8 mouse cellular contexts compared by ENCODE assay signal in the genomic region with DNA sequence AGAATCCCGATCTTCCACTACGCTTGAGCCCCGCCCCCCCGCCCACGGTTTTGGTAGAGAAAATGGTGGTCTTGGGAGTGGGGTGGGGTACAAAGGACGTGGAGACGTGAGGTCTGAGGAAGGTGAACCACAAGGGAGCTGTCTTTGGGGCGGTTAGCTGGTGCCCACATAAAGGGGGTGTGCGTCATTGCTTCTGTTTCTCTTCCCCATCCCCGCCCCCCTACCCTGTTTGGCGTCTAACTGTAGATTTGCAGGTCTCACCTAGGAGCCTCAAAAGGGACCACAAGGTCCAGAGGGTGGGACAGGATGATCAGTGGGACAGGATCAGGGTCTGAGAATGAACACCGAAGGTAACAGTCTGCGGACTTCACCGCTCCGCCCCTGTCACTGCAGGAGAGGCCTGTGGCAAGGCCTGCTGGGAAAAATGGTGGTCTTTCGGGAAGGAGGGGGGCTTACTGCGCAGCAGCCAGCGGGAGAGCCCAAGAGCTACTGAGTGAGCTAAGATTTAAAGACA. TPM values are rescaled to one million over a fixed set of nuclear protein-coding genes. Genes with fewer than 3 reads are reported as not detected.
A peak's percentile ranks its signal among the peaks of the same experiment; 100 is the strongest.
DNase-seq lines count a peak whose midpoint lies in the region; ATAC-seq and TF ChIP-seq lines count a peak whose summit lies in the region.

No protein-coding gene starts in this region.

- H3K9ac ChIP-seq in hindbrain, embryonic 13.5 days, result peak overlapping the region; percentile 78
- peak overlapping the region; percentile 48 for H3K9ac ChIP-seq in lung, postnatal 0 days (replicated peaks; ENCODE audit: low read depth)

- H3K27ac ChIP-seq in hindbrain, embryonic 13.5 days, result peak overlapping the region; percentile 93
- H3K27ac ChIP-seq in lung, postnatal 0 days (ENCODE audit: low read length), result peak overlapping the region; percentile 68

- 13% methylated on average over 18 of the region's 18 CpGs for WGBS in hindbrain, embryonic 13.5 days
- 14% methylated on average over 18 of the region's 18 CpGs for WGBS in lung, postnatal 0 days

- H3K36me3 ChIP-seq in hindbrain, embryonic 13.5 days, result no peaks in the 10 kb centered on the region
- no peaks in the 10 kb centered on the region for H3K36me3 ChIP-seq in lung, postnatal 0 days (ENCODE audit: insufficient read depth, low read length)

- peak; percentile 34 for DNase-seq in ZHBTc4 (ENCODE audit: low read depth, low spot score)
- peak; percentile 27 for DNase-seq in cerebellum, adult 8-10 months
- DNase-seq in layer of hippocampus, postnatal 36 days, result peak; percentile 30 to 44
- DNase-seq in lung, postnatal 0 days (ENCODE audit: low spot score), result peak; percentile 58
- DNase-seq in ovary, adult 18-20 months (ENCODE audit: low spot score), result peak; percentile 17
- peak; percentile 5 for DNase-seq in urinary bladder, postnatal 25 days (ENCODE audit: low spot score)

- peak overlapping the region; percentile 60 for H3K4me2 ChIP-seq in hindbrain, embryonic 13.5 days
- H3K4me2 ChIP-seq in lung, postnatal 0 days (replicated peaks; ENCODE audit: low read depth, low read length), result peak overlapping the region; percentile 57

- no peak for TF ChIP-seq CTCF in lung, postnatal 0 days (IDR thresholded peaks at IDR 0.05)

- TF ChIP-seq EP300 in lung, postnatal 0 days (IDR thresholded peaks at IDR 0.05), result no peak; the same call in 1 of the 2 replicates

- no peaks in the 10 kb centered on the region for H3K27me3 ChIP-seq in hindbrain, embryonic 13.5 days
- H3K27me3 ChIP-seq in lung, postnatal 0 days (replicated peaks; ENCODE audit: insufficient read depth, low read length), result no peaks in the 10 kb centered on the region

- no peaks in the 10 kb centered on the region; the same call in 1 of the 2 replicates for H3K4me1 ChIP-seq in hindbrain, embryonic 13.5 days (replicated peaks)
- H3K4me1 ChIP-seq in lung, postnatal 0 days (ENCODE audit: insufficient read depth, low read depth, low read length), result no peaks in the 10 kb centered on the region

- no peaks in the 10 kb centered on the region for H3K9me3 ChIP-seq in hindbrain, embryonic 13.5 days
- H3K9me3 ChIP-seq in lung, postnatal 0 days (ENCODE audit: low read length), result no peaks in the 10 kb centered on the region

- peak overlapping the region; percentile 50 for H3K4me3 ChIP-seq in hindbrain, embryonic 13.5 days
- peak overlapping the region; percentile 50 for H3K4me3 ChIP-seq in lung, postnatal 0 days (ENCODE audit: low read depth, low read length)

- peak; percentile 87 for ATAC-seq in frontal cortex, adult (ENCODE audit: low TSS enrichment)
- peak; percentile 90 for ATAC-seq in hindbrain, embryonic 13.5 days (ENCODE audit: low FRiP score)
- peak; percentile 88 for ATAC-seq in lung, postnatal 0 days

RNA-seq across cellular contexts. Expression of gene Tceal1, which starts 0.4 kb away (rescaled TPM):
- 19.6 and 21.7 TPM in 2 replicates for polyA plus RNA-seq in hindbrain, embryonic 13.5 days (2015; fragmentation: Nextera tagmentation; extraction: Ambion mirVana)
- total RNA-seq in layer of hippocampus, postnatal 36 days (2021), result 10 to 100 TPM; 14.4 to 15.5 TPM
- 12.2 and 12.3 TPM in 2 replicates for polyA plus RNA-seq in lung, postnatal 0 days (2015; fragmentation: Nextera tagmentation; extraction: Ambion mirVana)

RNA-seq across cellular contexts. Expression of gene Morf4l2, which starts 35.3 kb away (rescaled TPM):
- polyA plus RNA-seq in hindbrain, embryonic 13.5 days (2015; fragmentation: Nextera tagmentation; extraction: Ambion mirVana), result 540 and 559 TPM in 2 replicates
- 100 to 1,000 TPM; 404 to 419 TPM for total RNA-seq in layer of hippocampus, postnatal 36 days (2021)
- polyA plus RNA-seq in lung, postnatal 0 days (2015; fragmentation: Nextera tagmentation; extraction: Ambion mirVana), result 293 and 313 TPM in 2 replicates

Comparison
In these comparisons a context has a peak if more than half of its experiments do, and no peak if none do; other contexts are left out.
1. Peak in every context shown above with its lines: DNase-seq, ATAC-seq, H3K4me3 ChIP-seq and H3K27ac ChIP-seq.
2. DNase-seq: peak in every context shown above with its lines; median percentile 58 in lung, postnatal 0 days; 37 in layer of hippocampus, postnatal 36 days; 34 in ZHBTc4; 27 in cerebellum, adult 8-10 months; 17 in ovary, adult 18-20 months; 5 in urinary bladder, postnatal 25 days.